Comparison of ENCODE assay signal across 12 mouse cellular contexts in genomic region chr16:91789728-91790127, GRCm38 (mm10).
DNase-seq lines count a peak whose midpoint lies in the region; ATAC-seq lines count a peak whose summit lies in the region.
"Had no signal": no experiment of that assay in that cellular context is flagged by ENCODE, and none has a peak within 500 bp of the region (broad histone marks: within the 10 kb centered on the region; RNA-seq: fewer than 3 reads in every experiment).

No protein-coding gene starts in this region.

- peaks cover 50% of the 10 kb centered on the region for H3K36me3 ChIP-seq in hindbrain, embryonic 12.5 days
- 0 out of 2 replicates have a peak, but pooled peaks cover 2% of the 10 kb centered on the region for H3K36me3 ChIP-seq in hindbrain, embryonic 11.5 days (ENCODE audit: control insufficient read depth, insufficient read depth, low read length)

- 82% methylated on average over 6 of the region's 6 CpGs for WGBS in hindbrain, embryonic 12.5 days
- 83% methylated on average over 6 of the region's 6 CpGs for WGBS in hindbrain, embryonic 11.5 days

- peak overlapping the region; percentile 36; the same call in 1 of the 2 replicates for H3K27ac ChIP-seq in hindbrain, embryonic 12.5 days
- no peak overlapping the region for H3K27ac ChIP-seq in hindbrain, embryonic 11.5 days (ENCODE audit: low read depth, low read length)
- H3K27ac ChIP-seq: lung, embryonic 15.5 days had no signal

- no peaks in the 10 kb centered on the region for H3K9me3 ChIP-seq in hindbrain, embryonic 12.5 days (replicated peaks)
- H3K9me3 ChIP-seq in hindbrain, embryonic 11.5 days (ENCODE audit: control insufficient read depth, low read length): no peaks in the 10 kb centered on the region
- H3K9me3 ChIP-seq: lung, embryonic 15.5 days had no signal

- no peak overlapping the region for H3K4me2 ChIP-seq in hindbrain, embryonic 12.5 days (replicated peaks)
- no peak overlapping the region for H3K4me2 ChIP-seq in hindbrain, embryonic 11.5 days (replicated peaks; ENCODE audit: low read depth, low read length)
- H3K4me2 ChIP-seq: lung, embryonic 15.5 days had no signal

- H3K4me1 ChIP-seq in hindbrain, embryonic 12.5 days: 0 out of 2 replicates have a peak, but pooled peaks cover 3% of the 10 kb centered on the region
- no peaks in the 10 kb centered on the region for H3K4me1 ChIP-seq in hindbrain, embryonic 11.5 days (replicated peaks; ENCODE audit: control insufficient read depth, insufficient read depth, low read length)

- no peak for DNase-seq in hindbrain, embryonic 11.5 days (ENCODE audit: low spot score)
- peak; percentile 65 for DNase-seq in CD4-positive, CD25-positive, alpha-beta regulatory T cell, adult 2 months (ENCODE audit: low read depth, low spot score)
- DNase-seq in right cerebral cortex, postnatal 4 days: no peak
- DNase-seq in frontal cortex, postnatal 14 days (ENCODE audit: low spot score in 2 of 2): no peak
- no peak for DNase-seq in ovary, postnatal 10 days (ENCODE audit: low spot score)
- DNase-seq: cerebellum, adult 9-11 months; kidney, postnatal 14 days; retina, postnatal 1 day had no signal

- H3K9ac ChIP-seq in hindbrain, embryonic 12.5 days: no peak overlapping the region
- H3K9ac ChIP-seq in hindbrain, embryonic 11.5 days (ENCODE audit: low read depth, low read length): no peak overlapping the region
- H3K9ac ChIP-seq: lung, embryonic 15.5 days had no signal

- no peak overlapping the region for H3K4me3 ChIP-seq in hindbrain, embryonic 12.5 days
- no peak overlapping the region for H3K4me3 ChIP-seq in hindbrain, embryonic 11.5 days (ENCODE audit: low read depth, low read length)
- H3K4me3 ChIP-seq: lung, embryonic 15.5 days had no signal

- no peaks in the 10 kb centered on the region for H3K27me3 ChIP-seq in hindbrain, embryonic 12.5 days
- no peaks in the 10 kb centered on the region for H3K27me3 ChIP-seq in hindbrain, embryonic 11.5 days (ENCODE audit: control insufficient read depth, insufficient read depth, low read length)
- H3K27me3 ChIP-seq: lung, embryonic 15.5 days had no signal

- no peak for ATAC-seq in hindbrain, embryonic 12.5 days (ENCODE audit: low FRiP score)
- ATAC-seq in hindbrain, embryonic 11.5 days (ENCODE audit: low FRiP score): no peak
- ATAC-seq in common myeloid progenitor, adult 5-6 weeks (replicated peaks; ENCODE audit: low read depth, poor library complexity, severe bottlenecking): peak; percentile 79
- peak; percentile 83 for ATAC-seq in megakaryocyte, adult 5-6 weeks (ENCODE audit: poor library complexity, severe bottlenecking)

Comparison
In these comparisons a context has a peak if more than half of its experiments do, and no peak if none do; other contexts are left out.
1. ATAC-seq: peak in common myeloid progenitor, adult 5-6 weeks (single experiment) and megakaryocyte, adult 5-6 weeks (single experiment); none in hindbrain, embryonic 12.5 days (single experiment) and hindbrain, embryonic 11.5 days (single experiment).